Mouse (Mus musculus): ENCODE data around the gene Actg1. TPM values are rescaled to one million over a fixed set of nuclear protein-coding genes. Genes with fewer than 3 reads are reported as not detected.
A peak's percentile ranks its signal among the peaks of the same experiment; 100 is the strongest.

Actg1 gene
- polyA plus RNA-seq, 1 experiment from 2014 or later: 1,136 TPM

- H3K9me3 ChIP-seq (ENCODE audit: control insufficient read depth, low read length): no peaks in the 10 kb centered on the region
- H3K4me2 ChIP-seq (ENCODE audit: low read length): no peak overlapping the region
- no peaks in the 10 kb centered on the region for H3K36me3 ChIP-seq (ENCODE audit: control insufficient read depth, insufficient read depth, low read length)
- H3K9ac ChIP-seq (ENCODE audit: low read length): no peak overlapping the region
- 25% methylated on average over 8 of the region's 8 CpGs for WGBS
- no peak overlapping the region for H3K27ac ChIP-seq (replicated peaks in 1 of 2; ENCODE audit: control insufficient read depth in 1 of 2, insufficient read depth in 1 of 2, low read depth in 2 of 2, low read length in 2 of 2)
- peaks cover 24 to 36% of the 10 kb centered on the region in 2 experiments for H3K4me1 ChIP-seq (ENCODE audit: control insufficient read depth in 2 of 2, insufficient read depth in 2 of 2, low read length in 2 of 2)
- no peak overlapping the region for H3K4me3 ChIP-seq (ENCODE audit: control insufficient read depth in 1 of 2, insufficient read depth in 1 of 2, low read depth in 1 of 2, low read length in 2 of 2)
- ATAC-seq (ENCODE audit: insufficient number of reproducible peaks, insufficient read depth, low FRiP score, low read depth): no peak
- no peaks in the 10 kb centered on the region for H3K27me3 ChIP-seq (ENCODE audit: control insufficient read depth, insufficient read depth, low read length)
These were observed 11.7 kb upstream of the Actg1 start for GRCm38 (mm10) chr11:120360062-120360461.

GRCm38 (mm10) chr11:120359391-120359790 is 11.0 kb upstream of the Actg1 start:
- Histone ChIP-seq H3K4me3 (ENCODE audit: control insufficient read depth in 1 of 2, insufficient read depth in 1 of 2, low read depth in 1 of 2, low read length in 2 of 2) (no peak overlapping the region), H3K36me3 (ENCODE audit: control insufficient read depth, insufficient read depth, low read length) (no peaks in the 10 kb centered on the region), H3K4me2 (ENCODE audit: low read length) (no peak overlapping the region), H3K4me1 (ENCODE audit: control insufficient read depth in 2 of 2, insufficient read depth in 2 of 2, low read length in 2 of 2) (peaks cover 26 to 42% of the 10 kb centered on the region in 2 experiments), H3K9ac (ENCODE audit: low read length) (no peak overlapping the region), H3K9me3 (ENCODE audit: control insufficient read depth, low read length) (no peaks in the 10 kb centered on the region), H3K27ac (replicated peaks in 1 of 2; ENCODE audit: control insufficient read depth in 1 of 2, insufficient read depth in 1 of 2, low read depth in 2 of 2, low read length in 2 of 2) (no peak overlapping the region), H3K27me3 (ENCODE audit: control insufficient read depth, insufficient read depth, low read length) (no peaks in the 10 kb centered on the region)
- no peak for ATAC-seq (ENCODE audit: insufficient number of reproducible peaks, insufficient read depth, low FRiP score, low read depth)
- 74% methylated on average over 6 of the region's 6 CpGs for WGBS

- WGBS: 21% methylated on average over 10 of the region's 10 CpGs
- Histone ChIP-seq H3K4me2 (ENCODE audit: low read length) (0 out of 2 replicates have a peak overlapping the region, but pooled peaks have one; percentile 12), H3K9me3 (ENCODE audit: control insufficient read depth, low read length) (no peaks in the 10 kb centered on the region), H3K9ac (ENCODE audit: low read length) (peak overlapping the region; percentile 13), H3K27ac (replicated peaks in 1 of 2; ENCODE audit: control insufficient read depth in 1 of 2, insufficient read depth in 1 of 2, low read depth in 2 of 2, low read length in 2 of 2) (peak overlapping the region; percentile 8 to 54), H3K27me3 (ENCODE audit: control insufficient read depth, insufficient read depth, low read length) (no peaks in the 10 kb centered on the region), H3K36me3 (ENCODE audit: control insufficient read depth, insufficient read depth, low read length) (no peaks in the 10 kb centered on the region), H3K4me3 (ENCODE audit: control insufficient read depth in 1 of 2, insufficient read depth in 1 of 2, low read depth in 1 of 2, low read length in 2 of 2) (no peak overlapping the region), H3K4me1 (ENCODE audit: control insufficient read depth in 2 of 2, insufficient read depth in 2 of 2, low read length in 2 of 2) (peaks cover 35 to 54% of the 10 kb centered on the region in 2 experiments)
- peak; percentile 18 for ATAC-seq (ENCODE audit: insufficient number of reproducible peaks, insufficient read depth, low FRiP score, low read depth)
These were observed 9.6 kb upstream of the Actg1 start for GRCm38 (mm10) chr11:120357791-120358401.

GRCm38 (mm10) chr11:120356900-120357299 is 8.6 kb upstream of the Actg1 start:
- 91% methylated on average over 4 of the region's 4 CpGs for WGBS
- Histone ChIP-seq H3K27ac (replicated peaks in 1 of 2; ENCODE audit: control insufficient read depth in 1 of 2, insufficient read depth in 1 of 2, low read depth in 2 of 2, low read length in 2 of 2) (no peak overlapping the region), H3K27me3 (ENCODE audit: control insufficient read depth, insufficient read depth, low read length) (no peaks in the 10 kb centered on the region), H3K4me3 (ENCODE audit: control insufficient read depth in 1 of 2, insufficient read depth in 1 of 2, low read depth in 1 of 2, low read length in 2 of 2) (no peak overlapping the region), H3K4me2 (ENCODE audit: low read length) (no peak overlapping the region), H3K9ac (ENCODE audit: low read length) (no peak overlapping the region), H3K4me1 (ENCODE audit: control insufficient read depth in 2 of 2, insufficient read depth in 2 of 2, low read length in 2 of 2) (peaks cover 42 to 64% of the 10 kb centered on the region in 2 experiments), H3K36me3 (ENCODE audit: control insufficient read depth, insufficient read depth, low read length) (0 out of 2 replicates have a peak, but pooled peaks cover 3% of the 10 kb centered on the region), H3K9me3 (ENCODE audit: control insufficient read depth, low read length) (no peaks in the 10 kb centered on the region)
- ATAC-seq (ENCODE audit: insufficient number of reproducible peaks, insufficient read depth, low FRiP score, low read depth): no peak

DNA sequence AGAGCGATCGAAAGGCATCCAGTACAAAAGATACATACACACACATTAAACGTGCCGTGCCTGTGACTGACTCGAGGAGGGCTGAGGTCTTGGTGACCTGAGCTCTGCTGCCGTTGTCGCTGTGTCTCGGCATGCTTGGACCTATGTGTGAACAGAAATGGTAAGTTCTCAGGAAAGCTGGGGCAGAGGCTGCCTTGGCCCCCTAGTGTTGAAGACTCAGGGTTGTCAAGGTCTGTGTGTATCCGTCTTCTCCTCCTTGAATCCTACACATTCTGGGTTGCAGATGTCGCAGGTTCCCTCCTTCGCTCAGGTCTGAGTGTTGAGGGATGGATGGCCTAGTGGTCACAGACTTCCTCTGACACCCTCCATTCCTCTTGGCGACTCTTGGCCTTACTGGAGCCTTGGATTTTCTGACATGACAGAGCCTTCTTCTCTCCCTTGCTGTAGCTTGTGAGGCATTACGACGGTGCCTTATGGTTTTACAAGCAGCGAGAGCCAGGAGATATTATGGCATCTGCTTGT is 8.0 kb upstream of the Actg1 start:
- no peaks in the 10 kb centered on the region for H3K27me3 ChIP-seq (ENCODE audit: control insufficient read depth, insufficient read depth, low read length)
- H3K4me3 ChIP-seq (ENCODE audit: control insufficient read depth in 1 of 2, insufficient read depth in 1 of 2, low read depth in 1 of 2, low read length in 2 of 2): no peak overlapping the region
- no peaks in the 10 kb centered on the region for H3K9me3 ChIP-seq (ENCODE audit: control insufficient read depth, low read length)
- H3K27ac ChIP-seq (replicated peaks in 1 of 2; ENCODE audit: control insufficient read depth in 1 of 2, insufficient read depth in 1 of 2, low read depth in 2 of 2, low read length in 2 of 2): no peak overlapping the region
- 0 out of 2 replicates have a peak, but pooled peaks cover 8% of the 10 kb centered on the region for H3K36me3 ChIP-seq (ENCODE audit: control insufficient read depth, insufficient read depth, low read length)
- no peak for ATAC-seq (ENCODE audit: insufficient number of reproducible peaks, insufficient read depth, low FRiP score, low read depth)
- 82% methylated on average over 15 of the region's 15 CpGs for WGBS
- peaks cover 46 to 69% of the 10 kb centered on the region in 2 experiments for H3K4me1 ChIP-seq (ENCODE audit: control insufficient read depth in 2 of 2, insufficient read depth in 2 of 2, low read length in 2 of 2)
- H3K4me2 ChIP-seq (ENCODE audit: low read length): no peak overlapping the region
- no peak overlapping the region for H3K9ac ChIP-seq (ENCODE audit: low read length)

DNA sequence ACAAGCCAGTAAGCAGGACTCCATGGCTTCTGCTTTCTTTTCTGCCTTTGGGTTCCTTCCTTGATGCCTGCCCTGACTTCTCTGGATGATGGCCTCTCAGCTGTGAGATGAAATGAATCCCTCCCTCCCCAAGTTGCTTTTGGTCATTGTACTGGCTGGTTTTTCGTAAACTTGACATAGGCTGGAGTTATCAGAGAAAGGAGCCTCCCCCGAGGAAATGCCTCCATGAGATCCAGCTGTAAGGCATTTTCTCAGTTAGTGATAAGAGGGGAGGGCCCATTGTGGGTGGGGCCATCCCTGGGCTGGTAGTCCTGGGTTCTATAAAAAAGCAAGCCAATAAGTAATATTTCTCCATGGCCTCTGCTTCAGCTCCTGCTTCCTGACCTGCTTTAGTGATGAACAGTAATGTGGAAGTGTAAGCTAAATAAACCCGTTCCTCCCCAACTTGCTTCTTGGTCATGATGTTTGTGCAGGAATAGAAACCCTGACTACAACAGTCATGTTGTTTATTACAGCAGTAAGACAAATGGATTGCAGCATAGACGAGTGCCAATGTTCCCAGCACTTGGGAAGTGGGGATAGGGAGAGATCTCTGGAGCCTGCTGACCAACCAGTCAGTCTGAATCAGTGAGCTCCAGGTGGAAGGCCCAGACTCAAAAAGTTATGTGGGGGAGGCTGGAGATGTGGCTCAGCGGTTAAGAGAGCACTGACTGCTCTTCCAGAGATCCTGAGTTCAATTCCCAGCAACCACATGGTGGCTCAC is 7.1 kb upstream of the Actg1 start:
- H3K9me3 ChIP-seq (ENCODE audit: control insufficient read depth, low read length): no peaks in the 10 kb centered on the region
- 0 out of 2 replicates have a peak overlapping the region, but pooled peaks have one; percentile 21 for H3K9ac ChIP-seq (ENCODE audit: low read length)
- H3K4me1 ChIP-seq (ENCODE audit: control insufficient read depth in 2 of 2, insufficient read depth in 2 of 2, low read length in 2 of 2): peaks cover 54 to 77% of the 10 kb centered on the region in 2 experiments
- no peak overlapping the region for H3K4me3 ChIP-seq (ENCODE audit: control insufficient read depth in 1 of 2, insufficient read depth in 1 of 2, low read depth in 1 of 2, low read length in 2 of 2)
- H3K27ac ChIP-seq (replicated peaks in 1 of 2; ENCODE audit: control insufficient read depth in 1 of 2, insufficient read depth in 1 of 2, low read depth in 2 of 2, low read length in 2 of 2): peak overlapping the region; percentile 31 to 55; a peak in 3 of 4 replicates
- WGBS: 46% methylated on average over 5 of the region's 5 CpGs
- no peak for ATAC-seq (ENCODE audit: insufficient number of reproducible peaks, insufficient read depth, low FRiP score, low read depth)
- H3K27me3 ChIP-seq (ENCODE audit: control insufficient read depth, insufficient read depth, low read length): no peaks in the 10 kb centered on the region
- H3K4me2 ChIP-seq (ENCODE audit: low read length): no peak overlapping the region
- 0 out of 2 replicates have a peak, but pooled peaks cover 9% of the 10 kb centered on the region for H3K36me3 ChIP-seq (ENCODE audit: control insufficient read depth, insufficient read depth, low read length)

GRCm38 (mm10) chr11:120354304-120355276 is 6.2 kb upstream of the Actg1 start:
- Histone ChIP-seq H3K9ac (ENCODE audit: low read length) (no peak overlapping the region), H3K9me3 (ENCODE audit: control insufficient read depth, low read length) (no peaks in the 10 kb centered on the region), H3K4me1 (ENCODE audit: control insufficient read depth in 2 of 2, insufficient read depth in 2 of 2, low read length in 2 of 2) (peaks cover 48 to 70% of the 10 kb centered on the region in 2 experiments), H3K27ac (replicated peaks in 1 of 2; ENCODE audit: control insufficient read depth in 1 of 2, insufficient read depth in 1 of 2, low read depth in 2 of 2, low read length in 2 of 2) (peak overlapping the region; percentile 31 to 55; a peak in 3 of 4 replicates), H3K27me3 (ENCODE audit: control insufficient read depth, insufficient read depth, low read length) (no peaks in the 10 kb centered on the region), H3K4me3 (ENCODE audit: control insufficient read depth in 1 of 2, insufficient read depth in 1 of 2, low read depth in 1 of 2, low read length in 2 of 2) (no peak overlapping the region), H3K36me3 (ENCODE audit: control insufficient read depth, insufficient read depth, low read length) (0 out of 2 replicates have a peak, but pooled peaks cover 9% of the 10 kb centered on the region), H3K4me2 (ENCODE audit: low read length) (no peak overlapping the region; the same call in 1 of the 2 replicates)
- ATAC-seq (ENCODE audit: insufficient number of reproducible peaks, insufficient read depth, low FRiP score, low read depth): no peak
- WGBS: 83% methylated on average over 17 of the region's 17 CpGs

Data from heart, embryonic 14.5 days (tissue).